Mouse (Mus musculus) frontal cortex, adult 2 months (tissue): ENCODE measurements around the gene Bnip1. TPM values are rescaled to one million over a fixed set of nuclear protein-coding genes. Genes with fewer than 3 reads are reported as not detected.

Experiments
- DNase-seq, 2 experiments: peaks; one replicate each; pipeline ENCODE4 v3.0.0; 2022; ENCODE audit warnings: low spot score in 1 of 2; ENCODE audit errors: extremely low spot score in 1 of 2
- polyA plus RNA-seq: library from polyadenylated mRNA; depleted of rRNA; stranded (reverse); fragments of >200 nt; gene quantifications from 2 replicates; pipeline ENCODE4 v1.2.3, GENCODE M21; 2012; rRNA removed

The Bnip1 gene
- polyA plus RNA-seq: 43.1 and 47.8 TPM in 2 replicates

GRCm38 (mm10) chr17:26780750-26781571, at the start of gene Bnip1:
Gene Bnip1, plus strand, starts transcription at chr17:26781066.
- peak; percentile 68 to 85 for DNase-seq

DNA sequence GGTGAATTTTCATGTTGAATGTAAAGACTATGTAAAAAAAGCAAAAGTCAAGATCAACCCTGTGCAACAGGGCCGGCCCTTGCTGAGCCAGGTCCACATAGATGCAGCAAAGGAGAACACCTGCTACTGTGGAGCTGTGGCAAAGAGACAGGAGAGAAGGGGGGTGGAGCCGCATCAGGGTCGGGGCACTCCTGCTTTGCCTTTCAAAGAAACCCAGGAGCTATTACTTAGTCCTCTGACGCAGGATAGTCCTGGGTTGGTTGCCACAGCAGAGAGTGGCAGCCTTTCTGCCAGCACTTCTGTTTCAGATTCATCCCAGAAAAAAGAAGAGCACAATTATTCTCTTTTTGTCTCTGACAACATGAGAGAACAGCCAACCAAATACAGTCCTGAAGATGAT, 38.3 kb upstream of the Bnip1 start:
- no peak for DNase-seq

- DNase-seq: no peak
These were observed 37.6 kb upstream of the Bnip1 start for GRCm38 (mm10) chr17:26743294-26743693.

DNA sequence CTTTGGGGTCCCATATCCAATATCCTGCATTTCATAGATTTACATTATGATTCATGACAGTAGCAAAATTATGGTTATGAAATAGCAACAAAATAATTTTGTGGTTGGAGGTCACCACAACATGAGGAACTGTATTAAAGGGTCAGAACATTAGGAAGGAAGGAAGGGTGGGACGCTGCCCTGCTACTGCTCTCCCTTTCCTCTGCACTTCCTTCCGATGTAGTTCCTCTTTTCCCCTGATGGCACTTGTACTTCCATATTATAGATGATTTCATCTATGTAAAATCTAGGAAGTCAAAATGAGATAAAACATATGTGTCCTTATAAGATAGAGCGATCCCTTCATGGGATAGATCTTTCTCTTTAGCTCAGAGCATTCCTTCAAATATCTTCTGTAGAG, 30.9 kb upstream of the Bnip1 start:
- no peak for DNase-seq

DNA sequence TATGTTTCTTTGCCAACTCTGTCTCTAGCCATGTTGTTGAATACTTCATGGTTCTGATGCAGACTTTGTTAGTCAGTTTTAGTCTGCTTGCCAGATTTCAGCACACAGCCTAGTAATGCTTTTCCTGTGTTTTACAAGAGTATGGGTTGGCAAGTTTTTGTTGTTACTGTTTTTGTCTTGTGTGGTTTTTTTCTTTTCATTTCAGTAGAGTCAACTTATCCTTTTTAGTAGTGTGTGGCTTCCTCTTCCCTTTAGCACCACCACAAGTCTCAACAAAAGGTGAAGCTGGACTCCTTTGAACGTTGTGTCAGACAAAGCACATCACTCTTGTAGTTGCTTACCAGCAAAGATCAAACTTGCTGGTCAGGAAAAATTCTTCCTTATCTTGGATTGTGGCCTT, 28.6 kb upstream of the Bnip1 start:
- DNase-seq: no peak

GRCm38 (mm10) chr17:26753476-26753875, 27.4 kb upstream of the Bnip1 start:
- DNase-seq: no peak

DNA sequence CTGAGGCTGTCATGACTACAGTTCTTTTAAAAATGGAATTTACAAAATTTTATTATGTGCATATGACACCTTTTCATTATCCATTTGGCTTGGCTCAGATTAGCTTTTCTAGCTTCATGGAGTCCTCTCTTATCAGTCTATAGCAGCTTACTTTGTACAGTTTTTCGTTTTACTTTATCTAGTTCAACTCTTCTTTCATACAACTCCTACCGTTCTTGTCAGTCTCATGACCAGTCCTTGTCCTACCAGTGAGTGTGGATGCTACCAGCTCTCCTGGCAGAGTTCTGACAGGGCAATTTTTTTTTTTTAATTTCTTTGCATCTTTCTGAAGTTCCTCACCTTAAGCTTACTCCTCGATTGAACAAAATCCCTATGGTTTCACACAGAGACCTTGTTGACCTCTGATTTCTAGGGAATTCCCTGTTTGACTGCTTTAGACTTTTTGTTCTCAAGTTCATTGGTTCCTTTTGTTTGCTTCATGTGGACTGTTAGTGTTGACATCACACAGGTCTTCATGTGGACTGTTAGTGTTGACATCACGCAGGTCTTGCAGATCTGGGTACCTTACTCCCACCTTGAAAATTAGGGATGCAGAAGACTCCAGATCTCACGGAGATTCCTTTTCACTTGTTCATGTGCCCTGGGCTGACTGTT, 13.6 kb upstream of the Bnip1 start:
- DNase-seq: no peak

DNA sequence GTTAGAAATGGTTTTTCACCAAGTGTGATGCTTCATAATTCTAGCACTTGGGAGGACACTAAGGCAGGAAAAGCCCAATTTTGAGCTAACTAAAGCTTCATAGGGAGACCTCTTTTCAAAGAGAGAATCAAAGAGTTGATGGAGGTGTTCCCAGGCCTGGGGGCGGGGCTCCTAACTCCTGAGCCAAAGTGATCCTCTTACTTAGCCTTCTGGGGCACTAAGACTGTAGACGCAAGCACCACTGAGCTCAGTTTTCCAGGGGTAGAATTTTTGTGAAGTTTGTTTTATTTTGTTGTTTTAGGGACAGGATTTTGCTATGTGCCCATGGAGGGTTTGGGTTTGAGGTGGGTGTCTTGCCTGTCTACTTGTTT, 13.1 kb upstream of the Bnip1 start:
- DNase-seq: no peak

GRCm38 (mm10) chr17:26776211-26776610, 4.7 kb upstream of the Bnip1 start:
- DNase-seq: no peak

- no peak for DNase-seq
These were observed 2.9 kb upstream of the Bnip1 start for GRCm38 (mm10) chr17:26778001-26778400.

DNA sequence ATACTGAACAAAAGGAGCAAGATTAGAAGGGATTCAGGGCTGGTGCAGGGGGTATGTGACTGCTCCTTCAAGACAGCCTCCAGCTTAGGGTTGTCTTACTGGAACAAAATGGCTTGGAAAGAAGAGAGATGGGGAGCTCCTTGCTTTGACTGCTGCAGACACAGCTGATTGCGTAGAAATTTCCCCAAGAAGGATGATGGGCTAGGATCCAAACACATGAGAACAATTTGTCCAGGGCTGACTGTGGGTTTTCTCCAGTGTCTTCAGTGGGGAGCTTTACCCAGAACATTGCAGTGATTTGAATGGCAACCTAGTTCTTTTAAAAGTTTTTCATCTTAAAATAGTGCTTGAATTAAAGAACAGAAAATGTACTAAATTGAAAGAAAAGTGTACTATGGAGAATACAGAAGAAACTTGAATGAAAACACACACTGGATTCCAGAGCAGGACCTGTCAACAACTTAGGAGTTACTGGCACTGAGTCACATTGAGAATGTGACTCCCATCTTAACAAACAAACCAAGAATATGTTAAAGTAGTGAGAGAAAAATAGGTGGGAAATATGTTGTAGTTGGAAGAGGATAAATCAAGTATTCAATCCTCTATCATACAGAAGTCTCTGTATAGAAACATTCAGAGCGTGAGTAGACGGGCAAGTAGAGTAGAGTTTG, 2.3 kb upstream of the Bnip1 start:
- no peak for DNase-seq

GRCm38 (mm10) chr17:26779471-26779870, 1.4 kb upstream of the Bnip1 start:
- DNase-seq: no peak

GRCm38 (mm10) chr17:26781610-26782043, 761 bp downstream of the Bnip1 start:
- DNase-seq: no peak

DNA sequence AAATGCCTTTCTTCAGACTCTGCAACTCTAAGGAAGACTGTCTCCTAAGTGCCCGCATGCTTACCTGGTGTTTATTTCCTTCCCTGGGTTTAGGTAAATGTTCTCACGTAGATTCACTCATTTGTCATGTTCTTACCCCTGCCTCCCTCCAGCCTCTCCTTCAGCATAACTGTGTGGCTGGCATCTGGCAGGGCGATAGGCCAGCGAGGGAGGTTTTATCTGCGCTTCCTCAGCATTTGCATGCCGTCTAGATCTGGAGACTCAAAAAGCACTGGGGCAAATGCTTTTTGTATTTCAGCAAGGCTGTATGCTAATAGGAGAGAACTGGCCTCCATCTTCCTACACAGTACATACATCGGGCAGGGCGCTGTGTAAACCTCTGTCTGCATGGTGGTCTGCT, 3.7 kb downstream of the Bnip1 start:
- no peak for DNase-seq

DNA sequence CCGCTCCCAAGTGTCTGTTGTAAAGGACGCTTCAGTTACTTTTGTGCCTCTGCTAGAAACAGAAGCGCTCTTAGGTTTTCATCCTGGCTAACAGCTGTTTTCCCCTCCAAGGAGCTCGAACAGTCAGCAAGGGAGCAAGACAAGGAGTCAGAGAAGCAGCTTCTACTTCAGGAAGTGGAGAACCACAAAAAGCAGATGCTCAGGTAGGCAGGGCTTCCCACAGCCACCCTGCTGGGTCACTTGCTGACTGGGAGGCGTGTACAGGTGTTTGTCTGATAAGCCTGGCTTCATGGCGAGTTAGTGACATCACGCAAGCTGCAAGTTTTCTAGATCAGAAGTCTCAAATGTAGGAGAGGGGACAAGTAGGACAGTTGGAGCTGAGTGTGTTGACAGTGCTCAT, 5.7 kb downstream of the Bnip1 start:
- no peak for DNase-seq

- no peak for DNase-seq
These were observed 8.1 kb downstream of the Bnip1 start for GRCm38 (mm10) chr17:26788986-26789385.

DNA sequence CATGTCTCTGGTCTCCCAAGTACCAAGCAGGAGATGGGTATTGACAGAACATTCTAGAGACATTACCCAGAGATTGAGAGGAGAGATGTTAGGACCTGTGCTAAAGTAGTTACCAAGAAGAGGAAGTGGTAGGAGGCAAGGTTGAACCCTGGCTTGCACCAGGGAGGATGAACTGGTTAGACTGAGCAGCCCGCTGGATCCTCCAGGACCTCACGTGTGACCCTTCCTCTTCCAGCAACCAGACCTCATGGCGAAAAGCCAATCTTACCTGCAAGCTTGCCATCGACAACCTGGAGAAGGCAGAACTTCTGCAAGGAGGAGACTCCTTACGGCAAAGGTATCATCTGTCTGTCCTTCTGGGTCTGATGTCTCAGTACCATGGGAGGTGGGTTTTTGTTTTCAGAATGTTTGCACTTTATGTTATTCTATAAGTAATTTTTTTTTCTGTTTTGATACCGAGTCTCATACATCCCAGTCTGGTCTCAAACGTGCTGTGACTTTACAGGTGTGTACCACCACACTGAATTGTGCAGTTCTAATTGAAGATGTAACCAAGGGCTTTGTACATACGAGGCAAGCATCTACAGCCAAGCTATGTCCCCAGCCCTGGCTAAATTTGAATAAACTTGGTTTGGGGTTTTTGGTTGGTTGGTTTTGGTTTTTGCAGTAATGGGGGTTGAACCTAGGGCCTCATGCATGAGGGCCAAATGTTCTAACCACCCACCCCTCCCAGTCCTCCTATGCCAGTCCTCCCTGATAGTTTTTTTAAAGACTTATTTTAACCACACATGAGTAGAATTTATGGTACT, 8.8 kb downstream of the Bnip1 start:
- no peak for DNase-seq

- no peak for DNase-seq
These were observed 9.7 kb downstream of the Bnip1 start for GRCm38 (mm10) chr17:26790269-26791214.

GRCm38 (mm10) chr17:26791580-26791979, 10.7 kb downstream of the Bnip1 start:
- peak; percentile 27 to 63 for DNase-seq

- DNase-seq: no peak
These were observed 11.2 kb downstream of the Bnip1 start for GRCm38 (mm10) chr17:26792096-26792495.
